Mouse (Mus musculus) cerebellum, adult 9-10 months (tissue): ENCODE data around the gene A830018L16Rik.

Experiments used
- DNase-seq: peaks from one replicate; pipeline ENCODE4 v3.0.0; 2022

The A830018L16Rik gene

GRCm38 (mm10) chr1:11657341-11658060, 243.6 kb downstream of the A830018L16Rik start:
- peak; percentile 48 for DNase-seq

GRCm38 (mm10) chr1:11658061-11658625, 244.2 kb downstream of the A830018L16Rik start:
- no peak for DNase-seq

GRCm38 (mm10) chr1:11744749-11745314, 330.9 kb downstream of the A830018L16Rik start:
- no peak for DNase-seq

GRCm38 (mm10) chr1:11748424-11748823, 334.5 kb downstream of the A830018L16Rik start:
- DNase-seq = no peak

GRCm38 (mm10) chr1:11750065-11750464, 336.2 kb downstream of the A830018L16Rik start:
- DNase-seq = no peak

GRCm38 (mm10) chr1:11750607-11751006, 336.7 kb downstream of the A830018L16Rik start:
- DNase-seq = no peak

GRCm38 (mm10) chr1:11751996-11752395, 338.1 kb downstream of the A830018L16Rik start:
- DNase-seq = no peak

GRCm38 (mm10) chr1:11788264-11788663, 374.4 kb downstream of the A830018L16Rik start:
- DNase-seq = no peak

GRCm38 (mm10) chr1:11792820-11793219, 378.9 kb downstream of the A830018L16Rik start:
- no peak for DNase-seq

GRCm38 (mm10) chr1:11795666-11796065, 381.8 kb downstream of the A830018L16Rik start:
- peak; percentile 2 for DNase-seq

- no peak for DNase-seq
These were observed 458.9 kb downstream of the A830018L16Rik start for GRCm38 (mm10) chr1:11872847-11873246.

- DNase-seq = no peak
These were observed 459.7 kb downstream of the A830018L16Rik start for GRCm38 (mm10) chr1:11873573-11873972.

GRCm38 (mm10) chr1:11881706-11882105, 467.8 kb downstream of the A830018L16Rik start:
- no peak for DNase-seq

GRCm38 (mm10) chr1:11895715-11896114, 481.8 kb downstream of the A830018L16Rik start:
- no peak for DNase-seq

GRCm38 (mm10) chr1:11915873-11916272, 502.0 kb downstream of the A830018L16Rik start:
- DNase-seq = no peak

GRCm38 (mm10) chr1:11936984-11937383, 523.1 kb downstream of the A830018L16Rik start:
- no peak for DNase-seq

GRCm38 (mm10) chr1:11959421-11960206, 545.7 kb downstream of the A830018L16Rik start:
- DNase-seq = no peak

GRCm38 (mm10) chr1:11982590-11983136, 568.8 kb downstream of the A830018L16Rik start:
- DNase-seq = no peak

GRCm38 (mm10) chr1:11990011-11990410, 576.1 kb downstream of the A830018L16Rik start:
- no peak for DNase-seq

- DNase-seq = no peak
These were observed 582.5 kb downstream of the A830018L16Rik start for GRCm38 (mm10) chr1:11996297-11996878.

- no peak for DNase-seq
These were observed 583.7 kb downstream of the A830018L16Rik start for GRCm38 (mm10) chr1:11997574-11997973.

- no peak for DNase-seq
These were observed 586.7 kb downstream of the A830018L16Rik start for GRCm38 (mm10) chr1:12000557-12000956.
